Mouse (Mus musculus): Measurements from ENCODE around the gene D5Ertd579e.

DNA sequence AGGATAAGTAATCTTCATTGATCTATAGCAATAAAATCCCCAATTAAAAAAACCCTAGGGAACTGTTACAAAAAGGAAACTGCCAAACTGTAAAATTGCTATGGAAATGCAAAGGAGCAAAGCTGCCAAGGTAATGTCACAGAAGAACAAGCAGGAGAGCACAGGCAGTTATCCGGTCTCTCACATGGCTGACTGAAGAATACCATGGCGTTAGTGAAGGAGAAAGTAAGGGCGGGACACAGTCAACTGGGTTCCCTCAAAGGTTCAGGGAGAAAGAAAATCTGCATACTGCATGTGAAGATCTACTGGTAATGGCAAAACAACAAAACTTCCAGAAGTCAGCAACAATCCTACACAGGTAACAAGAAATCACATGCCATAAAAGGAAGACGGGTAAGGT is 139.5 kb downstream of the D5Ertd579e start:
- no peak for TF ChIP-seq CTCF (IDR thresholded peaks at IDR 0.05; ENCODE audit: insufficient read depth, low read depth, low read length)
- TF ChIP-seq POLR2A (IDR thresholded peaks at IDR 0.05; ENCODE audit: insufficient read depth, low read depth, low read length) = no peak
